Mouse (Mus musculus) midbrain, embryonic 14.5 days (tissue): Measurements from ENCODE around the gene Megf6. TPM values are rescaled to one million over a fixed set of nuclear protein-coding genes. Genes with fewer than 3 reads are reported as not detected.

Experiments
- ATAC-seq: fragments of 200-750 bp; cut with Nextera tagmentation; 2 replicates; pipeline ENCODE4 v1.8.0; 2017; ENCODE audit warnings: moderate number of reproducible peaks, moderate library complexity; ENCODE audit not compliant: low FRiP score, low TSS enrichment
- DNase-seq: peaks from one replicate; pipeline ENCODE4 v3.0.0-alpha.2; 2015
- H3K27ac ChIP-seq: fragments of 300-500 bp; sonication (generic); replicated peaks from 2 replicates; pipeline ENCODE4 v1.5.1; 2014; ENCODE audit warnings: mild to moderate bottlenecking, low read depth, low read length, moderate library complexity
- H3K27me3 ChIP-seq: fragments of 300-500 bp; sonication (generic); 2 replicates; pipeline ENCODE4 v1.6.1; 2014; ENCODE audit warnings: low read length, control low read depth, mixed read lengths; ENCODE audit not compliant: control insufficient read depth, insufficient read depth
- H3K36me3 ChIP-seq: fragments of 300-500 bp; sonication (generic); 2 replicates; pipeline ENCODE4 v1.6.1; 2014; ENCODE audit warnings: low read length, control low read depth; ENCODE audit not compliant: control insufficient read depth, insufficient read depth
- H3K4me1 ChIP-seq: fragments of 300-500 bp; sonication (generic); 2 replicates; pipeline ENCODE4 v1.6.1; 2014; ENCODE audit warnings: mild to moderate bottlenecking, antibody characterized with exemption, low read length, control low read depth; ENCODE audit not compliant: control insufficient read depth, insufficient read depth
- H3K4me2 ChIP-seq: fragments of 300-500 bp; sonication (generic); 2 replicates; pipeline ENCODE4 v1.6.1; 2014; ENCODE audit warnings: mild to moderate bottlenecking, low read length, moderate library complexity
- H3K4me3 ChIP-seq: fragments of 300-500 bp; sonication (generic); replicated peaks from 2 replicates; pipeline ENCODE4 v1.5.1; 2014; ENCODE audit warnings: low read depth, low read length
- H3K9ac ChIP-seq: fragments of 300-500 bp; sonication (generic); replicated peaks from 2 replicates; pipeline ENCODE4 v1.6.1; 2014; ENCODE audit warnings: mild to moderate bottlenecking, low read length, moderate library complexity
- H3K9me3 ChIP-seq: fragments of 300-500 bp; sonication (generic); 2 replicates; pipeline ENCODE4 v1.6.1; 2016; ENCODE audit warnings: low read length, control low read depth, mixed read lengths; ENCODE audit not compliant: control insufficient read depth
- WGBS: fragments of 180-500 bp; shearing (Covaris S2); extraction: QIAGEN DNeasy Blood & Tissue Kit; methylation state at CpG from one replicate; pipeline ENCODE4 v1.1.7; 2014; 5-methylcytosine and 5-hydroxymethylcytosine counted together
- polyA plus RNA-seq: library from polyadenylated mRNA; unstranded; fragments of >200 nt; fragmentation: Nextera tagmentation; extraction: Ambion mirVana; gene quantifications from 2 replicates; pipeline ENCODE4 v1.2.1, GENCODE M21; 2014

The Megf6 gene
- polyA plus RNA-seq, 1 experiment from 2014 or later, result 8.4 TPM

GRCm38 (mm10) chr4:154137139-154137538 lies 33.4 kb upstream of the Megf6 start:
- WGBS, result 69% methylated on average over 5 of the region's 5 CpGs
- H3K27ac ChIP-seq, result no peak overlapping the region
- peaks cover 46% of the 10 kb centered on the region for H3K27me3 ChIP-seq
- DNase-seq (no peak), ATAC-seq (no peak)
- no peak overlapping the region for H3K9ac ChIP-seq
- no peaks in the 10 kb centered on the region for H3K36me3 ChIP-seq
- peaks cover 12% of the 10 kb centered on the region; the same call in 1 of the 2 replicates for H3K4me1 ChIP-seq
- no peaks in the 10 kb centered on the region for H3K9me3 ChIP-seq
- no peak overlapping the region for H3K4me2 ChIP-seq
- no peak overlapping the region for H3K4me3 ChIP-seq

GRCm38 (mm10) chr4:154139671-154140181 lies 30.8 kb upstream of the Megf6 start:
- Histone ChIP-seq H3K36me3 (no peaks in the 10 kb centered on the region), H3K9me3 (no peaks in the 10 kb centered on the region), H3K27ac (no peak overlapping the region), H3K27me3 (peaks cover 46% of the 10 kb centered on the region), H3K4me1 (peaks cover 22% of the 10 kb centered on the region; the same call in 1 of the 2 replicates), H3K4me3 (peak overlapping the region; percentile 41), H3K4me2 (peak overlapping the region; percentile 76), H3K9ac (peak overlapping the region; percentile 51)
- ATAC-seq (no peak), DNase-seq (peak; percentile 53)
- WGBS, result under 1% methylated on average over 59 of the region's 59 CpGs

DNA sequence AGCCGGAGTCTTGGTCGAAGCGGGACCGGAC lies 30.5 kb upstream of the Megf6 start, which contains the start of gene Trp73:
Gene Trp73, minus strand, starts transcription at position 27 of the 31 bp plus-strand sequence.
- H3K27me3 ChIP-seq, result peaks cover 46% of the 10 kb centered on the region
- DNase-seq (no peak), ATAC-seq (no peak)
- peak within 1 kb of the TSS; percentile 76 for H3K4me2 ChIP-seq
- no peaks in the 10 kb centered on the region for H3K9me3 ChIP-seq
- peak within 1 kb of the TSS; percentile 41 for H3K4me3 ChIP-seq
- H3K36me3 ChIP-seq, result no peaks in the 10 kb centered on the region
- peak within 1 kb of the TSS; percentile 51 for H3K9ac ChIP-seq
- peaks cover 22% of the 10 kb centered on the region; the same call in 1 of the 2 replicates for H3K4me1 ChIP-seq
- 0% methylated on average over 3 of the region's 4 CpGs for WGBS
- H3K27ac ChIP-seq, result no peak within 1 kb of the TSS

GRCm38 (mm10) chr4:154140213-154141008 lies 30.1 kb upstream of the Megf6 start:
- ATAC-seq (no peak), DNase-seq (peak; percentile 30)
- Histone ChIP-seq H3K4me1 (peaks cover 22% of the 10 kb centered on the region; the same call in 1 of the 2 replicates), H3K9me3 (no peaks in the 10 kb centered on the region), H3K27ac (no peak overlapping the region), H3K9ac (peak overlapping the region; percentile 51), H3K27me3 (peaks cover 46% of the 10 kb centered on the region), H3K36me3 (peaks cover 4% of the 10 kb centered on the region; the same call in 1 of the 2 replicates), H3K4me2 (peak overlapping the region; percentile 76), H3K4me3 (peak overlapping the region; percentile 41)
- WGBS, result 1% methylated on average over 45 of the region's 46 CpGs

DNA sequence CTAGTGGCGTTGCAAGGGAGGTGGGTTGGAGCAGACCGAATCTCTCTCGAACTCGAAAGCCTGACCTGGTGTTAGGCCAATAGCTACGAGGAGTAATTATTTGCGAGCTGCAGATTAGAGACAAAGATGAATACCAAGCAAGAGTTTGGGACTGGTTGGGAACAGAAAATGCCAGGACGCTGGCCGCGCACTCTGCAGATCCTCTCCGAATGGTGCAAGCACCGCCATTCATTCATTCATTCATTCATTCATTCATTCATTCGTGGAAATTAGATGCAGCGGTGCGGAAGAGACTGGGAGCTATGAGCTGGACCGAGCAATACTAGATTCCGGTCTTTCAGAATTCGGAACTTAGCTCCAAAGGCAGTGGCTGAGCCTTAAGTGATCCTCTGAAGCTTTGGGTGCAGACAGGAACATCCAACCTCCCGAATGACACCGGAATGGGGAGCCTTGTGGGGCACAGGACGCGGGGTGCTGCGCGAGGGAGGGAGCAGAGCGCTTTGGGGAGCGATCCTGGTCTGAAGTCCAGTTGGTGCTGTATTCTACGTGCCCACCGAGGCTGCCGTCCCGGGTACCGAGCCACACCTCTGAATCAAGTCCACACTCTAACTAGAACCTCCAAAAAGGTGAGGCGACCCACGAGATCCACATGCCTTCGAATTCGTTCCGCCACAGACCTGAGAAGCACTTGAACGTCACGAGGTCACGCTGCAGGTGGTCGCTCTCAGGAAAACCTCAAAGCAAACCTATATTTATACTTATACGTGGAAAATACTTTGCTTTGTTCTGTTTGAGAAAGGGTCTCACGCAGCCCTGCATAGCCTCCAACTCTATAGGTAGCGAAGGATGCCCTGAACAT lies 29.3 kb upstream of the Megf6 start:
- Histone ChIP-seq H3K4me3 (peak overlapping the region; percentile 77), H3K27me3 (peaks cover 46% of the 10 kb centered on the region), H3K36me3 (peaks cover 6% of the 10 kb centered on the region), H3K4me2 (peak overlapping the region; percentile 89), H3K9me3 (no peaks in the 10 kb centered on the region), H3K9ac (no peak overlapping the region), H3K4me1 (peaks cover 22% of the 10 kb centered on the region; the same call in 1 of the 2 replicates), H3K27ac (no peak overlapping the region)
- DNase-seq, result no peak
- ATAC-seq, result no peak
- 1% methylated on average over 42 of the region's 42 CpGs for WGBS

- peak within 1 kb of the TSS; percentile 89 for H3K4me2 ChIP-seq
- H3K27ac ChIP-seq, result peak within 1 kb of the TSS; percentile 74
- H3K9ac ChIP-seq, result peak within 1 kb of the TSS; percentile 75
- peak; percentile 90 for ATAC-seq
- peak; percentile 97 for DNase-seq
- peaks cover 17% of the 10 kb centered on the region for H3K36me3 ChIP-seq
- H3K4me1 ChIP-seq, result peaks cover 22% of the 10 kb centered on the region; the same call in 1 of the 2 replicates
- H3K9me3 ChIP-seq, result no peaks in the 10 kb centered on the region
- H3K4me3 ChIP-seq, result peak within 1 kb of the TSS; percentile 77
- WGBS, result 2% methylated on average over 49 of the region's 49 CpGs
- peaks cover 44% of the 10 kb centered on the region for H3K27me3 ChIP-seq
Observed at GRCm38 (mm10) chr4:154142211-154143040, 28.1 kb upstream of the Megf6 start, which contains the start of gene Wrap73. Gene Wrap73, plus strand, starts transcription at chr4:154142372.

- WGBS, result 81% methylated on average over 3 of the region's 3 CpGs
- Histone ChIP-seq H3K4me1 (peaks cover 19% of the 10 kb centered on the region; the same call in 1 of the 2 replicates), H3K27me3 (peaks cover 22% of the 10 kb centered on the region), H3K9ac (no peak overlapping the region), H3K4me3 (no peak overlapping the region), H3K4me2 (no peak overlapping the region), H3K27ac (no peak overlapping the region), H3K36me3 (peaks cover 33% of the 10 kb centered on the region), H3K9me3 (no peaks in the 10 kb centered on the region)
- ATAC-seq, result no peak
- no peak for DNase-seq
Observed at GRCm38 (mm10) chr4:154144712-154145111, 25.8 kb upstream of the Megf6 start.

DNA sequence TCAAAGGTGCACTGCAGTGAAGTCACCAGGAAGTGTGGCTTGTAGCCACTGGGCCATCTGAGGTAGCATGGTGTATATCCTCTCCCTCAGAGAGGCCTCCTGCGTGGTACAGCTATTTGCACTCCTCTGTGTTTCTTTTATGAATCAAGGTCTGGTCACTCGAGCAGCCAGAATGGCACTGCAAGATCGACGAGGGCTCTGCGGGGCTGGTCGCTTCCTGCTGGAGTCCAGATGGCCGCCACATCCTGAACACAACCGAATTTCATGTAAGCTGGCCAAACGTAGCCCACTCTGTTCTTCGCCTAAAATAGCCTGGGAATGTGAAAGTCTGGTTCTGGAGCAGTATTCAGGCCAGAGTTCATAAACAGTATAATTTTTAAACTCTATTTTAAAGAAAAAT lies 24.2 kb upstream of the Megf6 start:
- no peak overlapping the region for H3K9ac ChIP-seq
- 90% methylated on average over 10 of the region's 10 CpGs for WGBS

More for the DNA sequence above, 24.2 kb upstream of the Megf6 start:
- H3K4me1 ChIP-seq, result 0 out of 2 replicates have a peak, but pooled peaks cover 13% of the 10 kb centered on the region
- ATAC-seq (no peak), DNase-seq (no peak)
- H3K27ac ChIP-seq, result no peak overlapping the region
- no peaks in the 10 kb centered on the region for H3K9me3 ChIP-seq
- H3K4me3 ChIP-seq, result no peak overlapping the region
- no peak overlapping the region for H3K4me2 ChIP-seq
- peaks cover 48% of the 10 kb centered on the region for H3K36me3 ChIP-seq
- H3K27me3 ChIP-seq, result peaks cover 7% of the 10 kb centered on the region
